Mouse (Mus musculus) cerebellum, adult 2 months (tissue): ENCODE results near the gene Lcn4. TPM values are rescaled to one million over a fixed set of nuclear protein-coding genes. Genes with fewer than 3 reads are reported as not detected.

Source experiments
- DNase-seq, 2 experiments: peaks; one replicate each; pipeline ENCODE4 v3.0.0; 2021
- H3K27ac ChIP-seq: fragments of 200-500 bp; 2 replicates; pipeline ENCODE4 v1.5.1; 2012; ENCODE audit warnings: low read length, control low read depth, inconsistent platforms; ENCODE audit not compliant: insufficient read depth
- H3K27me3 ChIP-seq: fragments of 200-500 bp; 2 replicates; pipeline ENCODE4 v1.6.1; 2012; ENCODE audit warnings: inconsistent platforms, mild to moderate bottlenecking, low read length, moderate library complexity; ENCODE audit not compliant: control insufficient read depth, insufficient read depth
- H3K4me1 ChIP-seq: fragments of 200-500 bp; 2 replicates; pipeline ENCODE4 v1.6.1; 2011; ENCODE audit warnings: low read length; ENCODE audit not compliant: control insufficient read depth, insufficient read depth
- H3K4me3 ChIP-seq: fragments of 200-500 bp; replicated peaks from 2 replicates; pipeline ENCODE3; 2011; ENCODE audit warnings: mild to moderate bottlenecking, low read depth, low read length, control low read depth; ENCODE audit not compliant: insufficient read depth
- CTCF ChIP-seq: fragments of 200-500 bp; IDR thresholded peaks from 2 replicates; pipeline ENCODE4 v1.5.1; 2011; ENCODE audit warnings: low read depth, mild to moderate bottlenecking, control low read depth, low read length, moderate library complexity, borderline replicate concordance; ENCODE audit not compliant: insufficient read depth
- POLR2A ChIP-seq: fragments of 200-500 bp; IDR thresholded peaks from 2 replicates; pipeline ENCODE4 v1.6.1; 2011; ENCODE audit warnings: low read length, control low read depth, borderline replicate concordance; ENCODE audit not compliant: insufficient read depth
- WGBS: fragments of 180-500 bp; shearing (Covaris S2); methylation state at CpG from one replicate; pipeline ENCODE4 v1.1.7; 2018; 5-methylcytosine and 5-hydroxymethylcytosine counted together
- polyA plus RNA-seq: library from polyadenylated mRNA; depleted of rRNA; stranded (reverse); fragments of >200 nt; gene quantifications from 2 replicates; pipeline ENCODE4 v1.2.3, GENCODE M21; 2012

Gene Lcn4
- polyA plus RNA-seq, 1 experiment = not detected

DNA sequence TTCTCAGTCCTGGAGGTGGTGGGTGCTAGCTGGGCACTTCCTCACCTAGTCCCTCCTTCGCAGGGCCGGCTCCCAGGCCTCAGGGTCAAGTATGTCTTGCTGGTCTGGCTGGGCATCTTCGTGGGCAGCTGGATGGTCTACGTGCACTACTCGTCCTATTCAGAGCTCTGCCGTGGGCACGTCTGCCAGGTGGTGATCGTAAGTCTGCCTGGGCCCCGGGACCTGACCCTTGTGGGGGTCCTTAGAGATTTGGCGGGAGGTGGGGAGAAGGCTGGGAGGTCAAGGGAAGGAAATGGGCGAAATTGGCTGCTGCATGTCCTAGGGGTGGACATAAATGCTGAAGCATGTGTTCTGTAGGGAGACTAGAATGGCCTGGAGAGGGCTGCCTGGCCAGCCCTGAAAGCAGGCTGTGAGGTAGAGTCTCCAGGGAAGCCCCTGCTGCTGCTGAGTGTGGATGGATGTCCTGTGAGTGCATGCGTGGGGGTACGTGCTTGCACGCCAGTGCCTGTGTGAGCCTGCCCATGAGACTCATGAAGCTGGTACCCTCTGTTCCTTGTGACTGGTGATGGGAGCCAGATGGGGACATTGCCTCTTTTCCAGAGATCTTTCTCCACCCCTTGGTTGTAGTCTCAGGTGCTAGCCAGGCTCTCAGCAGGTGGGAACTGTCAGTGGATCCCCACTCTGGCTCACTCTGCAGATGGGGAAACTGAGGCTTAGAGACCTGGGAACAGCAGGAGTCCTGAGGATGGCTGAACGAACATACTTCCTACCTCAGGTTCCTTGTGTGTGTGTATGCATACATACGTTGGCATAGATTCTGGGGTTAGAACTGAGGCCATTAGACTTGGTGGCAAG is 38.3 kb downstream of the Lcn4 start:
- Histone ChIP-seq H3K27ac (no peak overlapping the region), H3K4me1 (peaks cover 47% of the 10 kb centered on the region)

DNA sequence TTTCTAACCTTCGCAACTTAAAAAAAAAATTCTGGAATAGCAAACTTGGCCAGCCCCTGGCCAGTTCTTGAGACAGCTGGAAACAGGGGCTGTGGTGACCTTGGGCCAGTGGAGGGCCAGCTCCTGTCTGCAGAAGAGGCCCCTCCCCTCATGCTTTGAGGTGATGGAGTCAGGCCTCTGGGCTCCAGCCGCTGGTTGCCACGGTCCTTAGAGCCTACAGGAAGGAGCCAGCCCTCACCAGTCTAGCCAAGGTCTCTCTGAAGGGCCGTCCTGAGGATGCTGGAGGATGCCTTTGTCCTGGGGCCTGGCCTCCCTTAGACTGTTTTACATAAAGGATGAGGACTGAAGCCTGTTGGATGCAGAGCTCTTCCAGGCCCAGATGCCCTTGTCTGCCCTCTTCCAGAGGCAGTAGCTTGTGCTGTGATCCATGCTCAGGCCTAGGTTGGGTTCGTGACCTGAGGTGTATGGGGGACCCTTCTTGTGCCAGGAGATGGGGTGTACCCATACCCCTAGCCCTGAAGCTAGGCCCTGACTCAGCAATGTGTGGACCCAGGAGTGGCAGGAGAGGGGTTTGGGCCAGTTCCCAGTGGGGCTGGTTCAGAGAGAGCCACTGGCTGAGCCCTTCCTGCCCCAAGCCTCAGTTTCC is 42.2 kb downstream of the Lcn4 start:
- peak; percentile 49 to 53 for DNase-seq
- Histone ChIP-seq H3K4me1 (peaks cover 27% of the 10 kb centered on the region), H3K27ac (peak overlapping the region; percentile 55), H3K27me3 (no peaks in the 10 kb centered on the region), H3K4me3 (peak overlapping the region; percentile 63)
- TF ChIP-seq CTCF = no peak
- TF ChIP-seq POLR2A = no peak
- whole genome bisulfite sequencing = 7% methylated on average over 5 of the region's 5 CpGs

More for the DNA sequence above, 38.3 kb downstream of the Lcn4 start:
- 62% methylated on average over 16 of the region's 16 CpGs for WGBS
- no peak overlapping the region for H3K4me3 ChIP-seq
- peak in 1 of 2 experiments; percentile 14 for DNase-seq
- H3K27me3 ChIP-seq = no peaks in the 10 kb centered on the region
- TF ChIP-seq CTCF = no peak
- no peak for TF ChIP-seq POLR2A

DNA sequence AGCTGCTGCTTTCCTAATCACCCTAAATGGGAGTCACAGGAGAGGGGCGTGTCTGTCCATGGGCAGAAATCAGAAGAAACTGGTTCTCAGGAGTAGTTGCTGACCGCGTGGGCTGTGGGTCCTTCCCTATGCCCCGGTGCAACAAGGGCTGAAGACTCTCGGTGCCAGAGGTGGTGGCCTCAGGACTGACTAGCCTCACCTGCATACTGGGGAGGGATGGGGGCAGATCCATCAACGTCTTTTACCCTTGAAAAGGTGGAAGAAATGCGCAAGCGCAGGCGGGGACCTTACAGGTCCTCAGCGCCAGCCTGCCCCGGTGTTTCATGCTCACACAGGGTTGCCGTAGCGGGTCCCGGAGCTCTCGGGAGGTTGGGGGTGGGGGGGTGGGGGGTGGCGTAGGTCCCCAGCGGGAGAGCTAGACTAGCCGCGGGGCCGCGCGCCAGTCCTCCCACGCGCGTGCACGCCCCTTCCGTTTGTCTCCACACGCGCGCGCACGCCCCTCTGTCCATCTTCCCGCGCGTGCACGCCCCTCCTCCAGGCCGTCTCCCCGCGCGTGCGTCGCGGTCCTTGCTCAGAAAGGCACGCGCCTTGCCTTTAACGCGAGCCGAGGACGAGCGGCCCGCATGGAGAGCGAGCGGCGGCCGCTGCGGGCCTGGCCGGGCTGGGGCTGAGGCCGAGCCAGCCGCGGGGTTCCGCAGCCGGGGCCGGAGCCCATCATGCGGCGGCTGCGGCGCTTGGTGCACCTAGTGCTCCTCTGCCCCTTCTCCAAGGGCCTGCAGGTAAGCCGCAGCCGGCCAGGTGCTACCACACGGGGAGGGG is 43.0 kb downstream of the Lcn4 start, which contains the start of gene Fam69b:
Fam69b (plus strand) TSS at position 537 of the 819 bp plus-strand sequence.
- Histone ChIP-seq H3K4me1 (peaks cover 26% of the 10 kb centered on the region), H3K27ac (peak within 1 kb of the TSS; percentile 55), H3K4me3 (peak within 1 kb of the TSS; percentile 63), H3K27me3 (no peaks in the 10 kb centered on the region)
- 1% methylated on average over 63 of the region's 70 CpGs for WGBS
- TF ChIP-seq POLR2A = peak; percentile 64
- TF ChIP-seq CTCF = no peak
- peak; percentile 89 to 91 for DNase-seq

DNA sequence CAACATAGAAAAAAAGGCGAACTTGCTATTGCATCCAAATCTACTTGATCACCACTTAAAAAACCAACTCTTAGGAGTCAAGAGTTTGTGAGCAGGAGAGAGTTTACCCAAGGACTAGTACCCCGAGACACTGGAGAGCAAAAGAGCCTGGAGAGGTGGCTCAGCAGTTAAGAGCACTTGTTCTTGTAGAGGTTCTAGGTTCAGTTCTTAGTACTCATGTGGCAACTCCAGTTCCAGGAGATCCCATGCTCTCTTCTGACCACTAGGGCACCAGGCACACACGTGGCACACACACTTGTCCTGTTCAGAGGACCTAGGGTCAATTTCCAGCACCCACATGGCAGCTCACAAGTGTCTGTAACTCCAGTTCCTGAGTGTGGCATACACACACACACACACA is 45.0 kb downstream of the Lcn4 start:
- WGBS = 72% methylated on average over 3 of the region's 3 CpGs
- DNase-seq = no peak
- H3K4me3 ChIP-seq = no peak overlapping the region
- no peaks in the 10 kb centered on the region for H3K27me3 ChIP-seq
- H3K4me1 ChIP-seq = peaks cover 11% of the 10 kb centered on the region
- TF ChIP-seq POLR2A (no peak), CTCF (no peak)
- no peak overlapping the region for H3K27ac ChIP-seq

DNA sequence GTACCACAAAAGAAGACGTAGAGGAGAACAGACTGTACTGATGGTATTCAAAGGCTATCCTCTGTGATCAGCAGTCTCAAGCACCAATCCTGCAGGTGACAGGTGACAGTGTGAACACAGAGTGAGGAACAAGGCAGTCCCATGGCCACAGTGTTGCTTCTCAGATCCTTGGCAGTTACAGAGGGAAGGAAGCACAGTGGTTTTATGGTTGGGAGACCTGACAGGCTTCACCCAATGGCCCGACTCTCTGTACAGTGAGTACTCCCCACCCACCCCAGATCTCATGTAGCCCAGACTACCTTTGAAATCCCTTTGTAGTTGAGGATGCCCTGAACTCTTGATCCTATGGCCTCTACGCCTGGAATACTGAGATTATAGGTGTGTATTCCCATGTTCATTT is 45.7 kb downstream of the Lcn4 start:
- WGBS = 85% methylated on average over 3 of the region's 3 CpGs

DNA sequence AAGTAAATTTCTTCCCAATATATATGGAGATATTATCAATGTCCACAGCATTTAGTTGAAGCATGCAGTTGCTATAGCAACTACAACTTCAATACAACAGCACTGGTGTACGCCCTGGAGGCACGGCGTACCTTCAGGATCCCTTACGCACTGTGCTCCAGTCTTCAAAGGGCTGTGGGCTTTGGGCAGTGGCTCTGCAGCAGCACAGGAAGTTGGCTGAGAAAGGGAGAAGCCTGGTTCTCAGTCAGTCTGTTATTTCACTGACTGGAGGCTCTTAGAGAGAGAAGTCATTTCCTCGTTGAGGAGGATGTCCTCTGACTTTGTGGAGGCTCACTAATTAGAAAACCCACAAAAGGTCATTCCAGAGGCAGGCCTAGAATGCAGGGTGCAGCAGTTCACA is 48.1 kb downstream of the Lcn4 start:
- no peak for TF ChIP-seq POLR2A
- TF ChIP-seq CTCF = no peak
- H3K27ac ChIP-seq = no peak overlapping the region
- WGBS = 80% methylated on average over 5 of the region's 5 CpGs
- no peak overlapping the region for H3K4me3 ChIP-seq
- H3K27me3 ChIP-seq = no peaks in the 10 kb centered on the region
- no peak for DNase-seq
- H3K4me1 ChIP-seq = no peaks in the 10 kb centered on the region; the same call in 1 of the 2 replicates

More for the DNA sequence above, 45.7 kb downstream of the Lcn4 start:
- H3K27ac ChIP-seq = no peak overlapping the region
- no peak for DNase-seq
- TF ChIP-seq CTCF (no peak), POLR2A (no peak)
- no peaks in the 10 kb centered on the region for H3K27me3 ChIP-seq
- no peak overlapping the region for H3K4me3 ChIP-seq
- H3K4me1 ChIP-seq = peaks cover 7% of the 10 kb centered on the region

GRCm38 (mm10) chr2:26621246-26621645 is 49.8 kb downstream of the Lcn4 start:
- H3K4me1 ChIP-seq = no peaks in the 10 kb centered on the region; the same call in 1 of the 2 replicates
- DNase-seq = no peak
- no peak overlapping the region for H3K27ac ChIP-seq
- WGBS = 19% methylated on average over 2 of the region's 2 CpGs
- TF ChIP-seq POLR2A (no peak), CTCF (no peak)
- H3K27me3 ChIP-seq = no peaks in the 10 kb centered on the region
- H3K4me3 ChIP-seq = no peak overlapping the region
